Mouse (Mus musculus): ENCODE measurements around the gene Depdc5. TPM values are rescaled to one million over a fixed set of nuclear protein-coding genes. Genes with fewer than 3 reads are reported as not detected.
"Not testable (repeated sequence)": the region's sequence is repeated elsewhere in the genome, so short reads cannot be mapped to it uniquely, and the experiment has no call there.

Depdc5 gene
- total RNA-seq, 4 experiments from 2014 or later: 65.8 to 71.9 (median 70.1) TPM

DNA sequence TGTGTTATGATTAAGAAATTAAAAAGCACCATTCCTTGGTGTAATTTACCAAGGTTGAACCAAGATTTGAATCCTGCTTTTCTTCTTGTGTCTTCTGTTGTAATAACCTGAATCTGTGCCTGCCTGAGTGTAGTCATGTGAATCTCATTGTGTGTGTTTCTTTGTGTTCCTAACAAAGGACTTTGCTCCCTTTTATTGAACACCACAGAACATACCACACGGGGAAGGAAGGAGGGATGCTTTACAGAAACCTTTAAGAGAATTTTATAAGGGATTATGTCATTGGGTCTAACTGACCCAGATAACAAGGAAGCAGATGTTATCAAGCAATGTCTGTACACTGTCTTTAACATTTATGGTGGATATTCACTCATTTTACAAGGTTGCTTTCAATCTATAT is 44.0 kb downstream of the Depdc5 start:
- no peak for DNase-seq (ENCODE audit: low spot score in 2 of 2)

DNA sequence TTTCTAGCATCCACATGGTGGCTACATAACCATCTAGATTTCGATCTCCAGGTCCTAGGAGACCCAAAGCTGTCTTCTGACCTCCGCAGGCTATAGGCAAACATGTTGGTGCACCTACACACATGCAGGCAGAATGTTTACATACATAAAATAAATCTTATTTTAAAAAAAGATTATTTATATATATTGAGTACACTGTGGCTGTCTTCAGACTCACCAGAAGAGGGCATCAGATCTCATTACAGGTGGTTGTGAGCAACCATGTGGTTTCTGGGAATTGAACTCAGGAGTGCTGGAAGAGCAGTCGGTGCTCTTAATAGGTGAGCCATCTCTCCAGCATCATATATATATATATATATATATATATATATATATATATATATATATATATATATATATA is 50.6 kb downstream of the Depdc5 start:
- DNase-seq (ENCODE audit: low spot score in 2 of 2): no peak

GRCm38 (mm10) chr5:32919281-32919680 is 55.8 kb downstream of the Depdc5 start:
- not testable (repeated sequence) for DNase-seq (ENCODE audit: low spot score in 2 of 2)

- no peak for DNase-seq (ENCODE audit: low spot score in 2 of 2)
Measured at GRCm38 (mm10) chr5:32922906-32923305, 59.4 kb downstream of the Depdc5 start.

GRCm38 (mm10) chr5:32930761-32931160 is 67.3 kb downstream of the Depdc5 start:
- DNase-seq (ENCODE audit: low spot score in 2 of 2): peak in 1 of 2 experiments; percentile 73

- no peak for DNase-seq (ENCODE audit: low spot score in 2 of 2)
Measured at GRCm38 (mm10) chr5:32934654-32935053, 71.2 kb downstream of the Depdc5 start.

- DNase-seq (ENCODE audit: low spot score in 2 of 2): no peak
Measured at GRCm38 (mm10) chr5:32940586-32940985, 77.1 kb downstream of the Depdc5 start.

GRCm38 (mm10) chr5:32941209-32941924 is 77.9 kb downstream of the Depdc5 start:
- DNase-seq (ENCODE audit: low spot score in 2 of 2): no peak

- peak in 1 of 2 experiments; percentile 50 for DNase-seq (ENCODE audit: low spot score in 2 of 2)
Measured at GRCm38 (mm10) chr5:32950077-32950476, 86.6 kb downstream of the Depdc5 start.

- DNase-seq (ENCODE audit: low spot score in 2 of 2): no peak
Measured at GRCm38 (mm10) chr5:32950702-32951274, 87.3 kb downstream of the Depdc5 start.

DNA sequence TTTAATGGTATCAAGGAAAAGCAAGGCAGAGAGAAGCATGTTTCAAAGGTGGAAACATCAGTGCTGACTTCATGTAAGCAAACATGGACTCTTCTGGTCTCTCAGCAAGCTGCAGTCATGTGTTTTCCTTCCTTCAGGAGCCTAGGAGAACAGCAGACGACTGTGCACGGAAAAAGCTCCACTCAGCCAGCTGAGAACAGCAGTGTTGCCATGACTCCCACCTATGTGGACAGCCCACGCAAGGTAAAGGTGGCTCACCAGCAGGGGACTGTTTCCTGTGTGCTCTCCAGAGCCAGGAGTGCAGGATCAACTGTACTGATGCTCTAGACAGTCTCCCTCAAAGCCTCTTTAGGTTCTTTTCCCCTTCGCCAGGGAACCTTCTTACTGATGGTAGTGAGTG is 92.2 kb downstream of the Depdc5 start:
- DNase-seq (ENCODE audit: low spot score in 2 of 2): peak in 1 of 2 experiments; percentile 32

GRCm38 (mm10) chr5:32961616-32962015 is 98.1 kb downstream of the Depdc5 start:
- DNase-seq (ENCODE audit: low spot score in 2 of 2): no peak

- no peak for DNase-seq (ENCODE audit: low spot score in 2 of 2)
Measured at GRCm38 (mm10) chr5:32962581-32962980, 99.1 kb downstream of the Depdc5 start.

- DNase-seq (ENCODE audit: low spot score in 2 of 2): no peak
Measured at GRCm38 (mm10) chr5:32976541-32976940, 113.0 kb downstream of the Depdc5 start.

- DNase-seq (ENCODE audit: low spot score in 2 of 2): no peak
Measured at GRCm38 (mm10) chr5:32977179-32977578, 113.7 kb downstream of the Depdc5 start.

DNA sequence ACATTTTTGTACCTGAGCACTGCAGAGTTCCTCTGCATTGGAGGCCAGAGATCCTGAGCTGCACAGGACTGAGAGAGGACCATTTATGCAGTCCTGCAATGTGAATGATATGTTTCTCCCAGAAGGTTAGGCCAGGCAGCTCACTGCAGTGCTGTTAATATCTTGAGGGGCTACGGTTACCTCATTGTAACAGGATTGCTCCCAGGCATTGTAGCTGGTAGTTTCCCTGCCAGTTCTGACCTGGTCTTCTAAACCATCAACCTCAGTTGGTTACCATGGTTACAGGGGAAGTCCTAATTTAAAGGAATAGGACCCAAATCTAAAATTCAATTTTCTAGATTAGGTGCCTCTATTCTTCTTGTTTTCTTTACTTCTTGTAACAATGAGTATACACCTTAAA is 121.9 kb downstream of the Depdc5 start:
- DNase-seq (ENCODE audit: low spot score in 2 of 2): no peak

DNA sequence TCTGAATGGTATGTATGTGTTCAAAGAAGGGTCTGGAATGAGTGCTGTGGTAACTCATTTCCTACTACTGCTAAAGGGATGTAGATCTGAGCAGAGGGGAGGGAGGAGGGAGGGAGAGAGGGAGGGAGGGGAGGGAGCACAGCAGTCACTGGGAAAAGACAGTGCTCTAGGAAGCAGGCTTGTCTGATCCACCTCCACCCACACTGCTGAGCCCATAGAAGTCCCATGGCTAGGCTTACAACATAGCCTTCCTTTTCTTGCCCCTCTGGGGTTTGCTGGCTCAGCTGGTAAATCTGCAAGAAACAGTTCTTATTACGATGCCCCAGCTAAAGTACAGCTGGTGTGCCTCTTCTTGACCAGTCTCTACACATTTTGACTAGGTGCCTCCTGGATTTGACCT is 124.4 kb downstream of the Depdc5 start:
- no peak for DNase-seq (ENCODE audit: low spot score in 2 of 2)

- DNase-seq (ENCODE audit: low spot score in 2 of 2): peak in 1 of 2 experiments; percentile 81
Measured at GRCm38 (mm10) chr5:32989959-32990640, 126.6 kb downstream of the Depdc5 start.

- peak in 1 of 2 experiments; percentile 87 for DNase-seq (ENCODE audit: low spot score in 2 of 2)
Measured at GRCm38 (mm10) chr5:32991152-32991551, 127.7 kb downstream of the Depdc5 start.

DNA sequence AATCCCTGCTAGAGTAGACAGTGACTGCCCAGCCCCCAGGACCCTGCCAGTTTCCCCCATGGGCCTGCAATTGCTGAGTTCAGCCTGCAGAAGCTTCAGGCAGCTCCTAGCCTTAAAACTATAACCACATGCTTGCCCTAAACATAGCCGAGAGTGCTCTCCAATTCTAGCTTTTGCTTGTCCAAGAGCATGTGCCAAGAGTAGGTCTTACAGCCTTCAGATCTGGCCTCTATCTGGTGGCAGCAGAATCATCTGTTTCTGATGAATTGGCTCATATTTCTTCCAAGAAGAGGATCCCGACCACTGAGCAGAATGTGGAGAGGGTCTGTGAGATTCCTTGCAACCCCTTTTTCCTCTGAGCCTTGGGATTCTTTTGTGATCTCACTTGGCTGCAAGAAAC is 131.0 kb downstream of the Depdc5 start:
- no peak for DNase-seq (ENCODE audit: low spot score in 2 of 2)

GRCm38 (mm10) chr5:32995756-32996155 is 132.3 kb downstream of the Depdc5 start:
- no peak for DNase-seq (ENCODE audit: low spot score in 2 of 2)

GRCm38 (mm10) chr5:32996560-32996959 is 133.1 kb downstream of the Depdc5 start:
- no peak for DNase-seq (ENCODE audit: low spot score in 2 of 2)

DNA sequence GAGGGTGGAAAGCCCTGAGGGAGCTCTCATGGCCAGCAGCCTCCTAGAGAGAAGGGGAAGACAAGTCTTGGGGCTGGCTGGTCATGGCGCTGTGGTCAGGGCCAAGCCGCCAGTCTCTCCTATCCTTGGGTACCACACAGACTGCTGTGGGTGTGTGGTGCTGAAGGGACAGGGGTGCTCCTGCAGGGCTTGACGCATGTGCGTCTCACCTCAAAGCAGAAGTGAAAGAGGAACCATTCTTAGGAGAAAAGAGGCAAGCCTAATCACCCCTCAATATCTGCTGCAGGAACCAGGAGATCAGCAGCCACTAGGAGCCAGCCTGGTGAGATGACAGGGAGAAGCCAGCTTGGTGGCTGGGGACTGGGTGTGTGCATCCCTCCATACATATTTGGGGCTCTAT is 134.2 kb downstream of the Depdc5 start:
- no peak for DNase-seq (ENCODE audit: low spot score in 2 of 2)
